Mouse (Mus musculus) kidney, adult 2 months (tissue): ENCODE measurements around the gene Prkg1.
"Not testable (repeated sequence)": the region's sequence is repeated elsewhere in the genome, so short reads cannot be mapped to it uniquely, and the experiment has no call there.

Experiments used
- CTCF ChIP-seq: fragments of 200-500 bp; conservative IDR thresholded peaks from 2 replicates; pipeline ENCODE4 v1.5.1; 2011; ENCODE audit warnings: low read depth, mild to moderate bottlenecking, control low read depth, low read length, moderate library complexity, mixed read lengths; ENCODE audit not compliant: insufficient read depth, insufficient read length
- POLR2A ChIP-seq: fragments of 200-500 bp; IDR thresholded peaks from one replicate; pipeline ENCODE4 v1.6.1; 2011; ENCODE audit warnings: low read depth, low read length, control low read depth

- TF ChIP-seq POLR2A, CTCF: not testable (repeated sequence)
Measured at GRCm38 (mm10) chr19:31352784-31353183, 412.0 kb downstream of the Prkg1 start.
